Mouse (Mus musculus) frontal cortex, adult (tissue): Measurements from ENCODE around the gene Fbxw4.
A peak's percentile ranks its signal among the peaks of the same experiment; 100 is the strongest.

Experiments used
- ATAC-seq: cut with Nextera tagmentation; 2 replicates; pipeline ENCODE4 v1.9.2; 2017; ENCODE audit warnings: mild to moderate bottlenecking, moderate library complexity, mixed read lengths; ENCODE audit not compliant: low TSS enrichment

Gene Fbxw4

GRCm38 (mm10) chr19:45659738-45660502 lies at the start of gene Fbxw4:
TSS of gene Fbxw4 (minus strand) at chr19:45660312.
- peak; percentile 84 for ATAC-seq

GRCm38 (mm10) chr19:45708704-45709103 lies 48.6 kb upstream of the Fbxw4 start:
- no peak for ATAC-seq

- no peak for ATAC-seq
These were observed 36.1 kb upstream of the Fbxw4 start for GRCm38 (mm10) chr19:45696281-45696600.

- no peak for ATAC-seq
These were observed 35.6 kb upstream of the Fbxw4 start for GRCm38 (mm10) chr19:45695496-45696280.

GRCm38 (mm10) chr19:45694056-45694455 lies 33.9 kb upstream of the Fbxw4 start:
- ATAC-seq, result no peak

- ATAC-seq, result peak; percentile 90
These were observed 32.1 kb upstream of the Fbxw4 start for GRCm38 (mm10) chr19:45692211-45692610.

- no peak for ATAC-seq
These were observed 31.0 kb upstream of the Fbxw4 start for GRCm38 (mm10) chr19:45691001-45691535.

- ATAC-seq, result no peak
These were observed 26.9 kb upstream of the Fbxw4 start for GRCm38 (mm10) chr19:45687001-45687400.

GRCm38 (mm10) chr19:45683676-45684075 lies 23.6 kb upstream of the Fbxw4 start:
- no peak for ATAC-seq

- ATAC-seq, result no peak
These were observed 20.5 kb upstream of the Fbxw4 start for GRCm38 (mm10) chr19:45680495-45681130.

GRCm38 (mm10) chr19:45676723-45677269 lies 16.7 kb upstream of the Fbxw4 start:
- no peak for ATAC-seq

GRCm38 (mm10) chr19:45675720-45676581 lies 15.8 kb upstream of the Fbxw4 start:
- ATAC-seq, result no peak

- no peak for ATAC-seq
These were observed 15.1 kb upstream of the Fbxw4 start for GRCm38 (mm10) chr19:45675196-45675595.

- ATAC-seq, result no peak
These were observed 12.9 kb upstream of the Fbxw4 start for GRCm38 (mm10) chr19:45672971-45673370.

- no peak for ATAC-seq
These were observed 8.9 kb upstream of the Fbxw4 start for GRCm38 (mm10) chr19:45668986-45669385.

- no peak for ATAC-seq
These were observed 3.7 kb upstream of the Fbxw4 start for GRCm38 (mm10) chr19:45663851-45664250.

GRCm38 (mm10) chr19:45660503-45660790 lies 335 bp upstream of the Fbxw4 start:
- ATAC-seq, result no peak

GRCm38 (mm10) chr19:45659301-45659737 lies 793 bp downstream of the Fbxw4 start:
- no peak for ATAC-seq

- ATAC-seq, result no peak
These were observed 1.4 kb downstream of the Fbxw4 start for GRCm38 (mm10) chr19:45658556-45659268.

GRCm38 (mm10) chr19:45657828-45658227 lies 2.3 kb downstream of the Fbxw4 start:
- no peak for ATAC-seq
